Mouse (Mus musculus) thymus, adult 2 months (tissue): ENCODE results near the gene H6pd. TPM values are rescaled to one million over a fixed set of nuclear protein-coding genes. Genes with fewer than 3 reads are reported as not detected.

Experiments
- DNase-seq: peaks from one replicate; pipeline ENCODE4 v3.0.0; 2021
- H3K27ac ChIP-seq: fragments of 200-500 bp; 2 replicates; pipeline ENCODE4 v1.5.1; 2012; ENCODE audit warnings: low read length, control low read depth; ENCODE audit not compliant: control insufficient read depth, insufficient read depth
- H3K27me3 ChIP-seq: fragments of 200-500 bp; 2 replicates; pipeline ENCODE4 v1.6.1; 2012; ENCODE audit warnings: mild to moderate bottlenecking, low read length, moderate library complexity, mixed read lengths; ENCODE audit not compliant: control insufficient read depth, insufficient read depth
- H3K36me3 ChIP-seq: fragments of 200-500 bp; 2 replicates; pipeline ENCODE4 v1.6.1; 2012; ENCODE audit warnings: mild to moderate bottlenecking, low read length, moderate library complexity; ENCODE audit not compliant: control insufficient read depth, insufficient read depth
- H3K4me1 ChIP-seq: fragments of 200-500 bp; replicated peaks from 2 replicates; pipeline ENCODE4 v1.6.1; 2012; ENCODE audit warnings: low read length; ENCODE audit not compliant: control insufficient read depth, insufficient read depth
- H3K4me3 ChIP-seq: fragments of 200-500 bp; 2 replicates; pipeline ENCODE4 v1.5.1; 2012; ENCODE audit warnings: mild to moderate bottlenecking, low read length, control low read depth, moderate library complexity; ENCODE audit not compliant: control insufficient read depth, insufficient read depth
- CTCF ChIP-seq: fragments of 200-500 bp; IDR thresholded peaks from 2 replicates; pipeline ENCODE4 v1.5.1; 2012; ENCODE audit warnings: mild to moderate bottlenecking, control low read depth, low read length, moderate library complexity, borderline replicate concordance; ENCODE audit not compliant: control insufficient read depth, poor library complexity, insufficient read depth; ENCODE audit errors: extremely low read depth
- POLR2A ChIP-seq: fragments of 200-500 bp; IDR thresholded peaks from 2 replicates; pipeline ENCODE4 v1.6.1; 2012; ENCODE audit warnings: mild to moderate bottlenecking, low read length, control low read depth, moderate library complexity; ENCODE audit not compliant: control insufficient read depth, poor library complexity, insufficient read depth; ENCODE audit errors: extremely low read depth
- WGBS: fragments of 180-500 bp; shearing (Covaris S2); methylation state at CpG from one replicate; pipeline ENCODE4 v1.1.7; 2018; 5-methylcytosine and 5-hydroxymethylcytosine counted together
- polyA plus RNA-seq: library from polyadenylated mRNA; depleted of rRNA; stranded (reverse); fragments of >200 nt; gene quantifications from 2 replicates; pipeline ENCODE4 v1.2.3, GENCODE M21; 2012

Gene H6pd
- polyA plus RNA-seq, 1 experiment = 138 TPM

GRCm38 (mm10) chr4:150013186-150013690 lies 4.4 kb upstream of the H6pd start:
- DNase-seq = no peak
- Histone ChIP-seq H3K27me3 (no peaks in the 10 kb centered on the region), H3K36me3 (no peaks in the 10 kb centered on the region), H3K4me1 (peaks cover 43% of the 10 kb centered on the region), H3K27ac (no peak overlapping the region), H3K4me3 (no peak overlapping the region)
- TF ChIP-seq CTCF = no peak
- TF ChIP-seq POLR2A = no peak
- WGBS = 96% methylated on average over 8 of the region's 8 CpGs

DNA sequence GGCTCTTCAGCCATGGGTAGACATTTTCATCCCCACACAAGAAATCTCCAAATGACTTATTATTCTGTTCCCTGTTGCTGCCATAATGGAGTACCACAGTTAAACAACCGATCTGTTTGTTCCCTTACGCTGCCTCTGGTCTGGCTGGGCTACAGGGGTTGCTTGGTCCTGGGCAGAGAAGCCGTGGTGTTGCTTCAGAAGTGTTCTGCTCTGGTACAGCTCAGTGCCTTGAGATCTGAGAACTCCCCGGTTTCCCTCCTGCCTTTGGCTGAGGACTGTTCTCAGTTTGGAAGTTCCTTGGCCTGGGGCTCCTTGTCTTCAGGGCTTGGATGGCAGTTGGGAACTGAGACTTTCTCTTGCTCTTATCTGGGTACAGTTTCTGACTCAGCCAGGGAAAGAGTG lies 3.5 kb upstream of the H6pd start:
- Histone ChIP-seq H3K4me3 (no peak overlapping the region), H3K36me3 (no peaks in the 10 kb centered on the region), H3K4me1 (peaks cover 51% of the 10 kb centered on the region), H3K27me3 (no peaks in the 10 kb centered on the region), H3K27ac (peak overlapping the region; percentile 88)
- 56% methylated on average over 4 of the region's 4 CpGs for WGBS
- no peak for DNase-seq
- TF ChIP-seq CTCF (no peak), POLR2A (no peak)

GRCm38 (mm10) chr4:150011564-150012321 lies 2.9 kb upstream of the H6pd start:
- Histone ChIP-seq H3K4me1 (peaks cover 54% of the 10 kb centered on the region), H3K36me3 (no peaks in the 10 kb centered on the region), H3K27me3 (no peaks in the 10 kb centered on the region), H3K4me3 (no peak overlapping the region), H3K27ac (peak overlapping the region; percentile 88)
- 31% methylated on average over 10 of the region's 10 CpGs for WGBS
- TF ChIP-seq CTCF = no peak
- TF ChIP-seq POLR2A = no peak
- peak; percentile 33 for DNase-seq

- H3K27me3 ChIP-seq = no peaks in the 10 kb centered on the region
- H3K27ac ChIP-seq = peak overlapping the region; percentile 100
- TF ChIP-seq CTCF (no peak), POLR2A (no peak)
- peak; percentile 33 for DNase-seq
- WGBS = 55% methylated on average over 6 of the region's 6 CpGs
- no peaks in the 10 kb centered on the region for H3K36me3 ChIP-seq
- peak overlapping the region; percentile 7; the same call in 1 of the 2 replicates for H3K4me3 ChIP-seq
- H3K4me1 ChIP-seq = peaks cover 50% of the 10 kb centered on the region
These were observed 1.4 kb upstream of the H6pd start for GRCm38 (mm10) chr4:150010054-150010730.

- Histone ChIP-seq H3K27me3 (no peaks in the 10 kb centered on the region), H3K27ac (peak overlapping the region; percentile 100), H3K4me3 (peak overlapping the region; percentile 0; the same call in 1 of the 2 replicates), H3K4me1 (peaks cover 48% of the 10 kb centered on the region), H3K36me3 (no peaks in the 10 kb centered on the region)
- TF ChIP-seq POLR2A (0 out of 2 replicates have a peak, but pooled peaks have one; percentile 34), CTCF (no peak)
- DNase-seq = no peak
- WGBS = 61% methylated on average over 6 of the region's 6 CpGs
These were observed 736 bp upstream of the H6pd start for GRCm38 (mm10) chr4:150009587-150009930.

- H3K4me3 ChIP-seq = peak overlapping the region; percentile 95
- DNase-seq = peak; percentile 87
- peak overlapping the region; percentile 100 for H3K27ac ChIP-seq
- under 1% methylated on average over 42 of the region's 42 CpGs for WGBS
- no peaks in the 10 kb centered on the region for H3K27me3 ChIP-seq
- peaks cover 56% of the 10 kb centered on the region for H3K4me1 ChIP-seq
- no peaks in the 10 kb centered on the region for H3K36me3 ChIP-seq
- peak; percentile 84; the same call in 1 of the 2 replicates for TF ChIP-seq CTCF
- no peak for TF ChIP-seq POLR2A
These were observed 434 bp downstream of the H6pd start for GRCm38 (mm10) chr4:150008325-150008852.
